Mouse (Mus musculus) ES-Bruce4 (cell line): ENCODE results near the gene Hnrnpd. TPM values are rescaled to one million over a fixed set of nuclear protein-coding genes. Genes with fewer than 3 reads are reported as not detected.

Experiments
- H3K27ac ChIP-seq: 2 replicates; pipeline ENCODE4 v1.5.1; 2012; ENCODE audit warnings: low read length, inconsistent platforms; ENCODE audit not compliant: insufficient read depth
- H3K27me3 ChIP-seq: 2 replicates; pipeline ENCODE4 v1.6.1; 2012; ENCODE audit warnings: mild to moderate bottlenecking, low read length, inconsistent platforms; ENCODE audit not compliant: control insufficient read depth, poor library complexity, insufficient read depth, severe bottlenecking
- H3K36me3 ChIP-seq: 2 replicates; pipeline ENCODE4 v1.6.1; 2012; ENCODE audit warnings: inconsistent platforms, mild to moderate bottlenecking, low read length, moderate library complexity; ENCODE audit not compliant: control insufficient read depth, poor library complexity, insufficient read depth, severe bottlenecking
- H3K4me1 ChIP-seq: one replicate; pipeline ENCODE4 v1.8.1; 2011; ENCODE audit warnings: low read length; ENCODE audit not compliant: control insufficient read depth, insufficient read depth
- H3K4me3 ChIP-seq: 2 replicates; pipeline ENCODE4 v1.5.1; 2011; ENCODE audit warnings: low read depth, mild to moderate bottlenecking, low read length
- H3K9ac ChIP-seq: 2 replicates; pipeline ENCODE4 v1.6.1; 2012; ENCODE audit warnings: low read depth, mild to moderate bottlenecking, inconsistent platforms; ENCODE audit not compliant: poor library complexity, severe bottlenecking
- H3K9me3 ChIP-seq: replicated peaks from 2 replicates; pipeline ENCODE4 v1.6.1; 2012; ENCODE audit warnings: mild to moderate bottlenecking, low read length, inconsistent platforms; ENCODE audit not compliant: control insufficient read depth, poor library complexity, insufficient read depth, severe bottlenecking
- CTCF ChIP-seq: IDR thresholded peaks from one replicate; pipeline ENCODE4 v1.8.1; 2011; ENCODE audit warnings: low read depth, low read length
- EP300 ChIP-seq: IDR thresholded peaks from 2 replicates; pipeline ENCODE4 v1.6.1; 2011; ENCODE audit warnings: low read depth, low read length; ENCODE audit not compliant: insufficient read depth
- POLR2A ChIP-seq: IDR thresholded peaks from one replicate; pipeline ENCODE4 v1.8.1; 2011; ENCODE audit warnings: low read length; ENCODE audit not compliant: insufficient read depth
- polyA plus RNA-seq: library from polyadenylated mRNA; stranded (reverse); fragments of >200 nt; gene quantifications from 2 replicates; pipeline ENCODE4 v1.2.4, GENCODE M21; 2011; ENCODE audit warnings: low read depth; ENCODE audit not compliant: missing spikeins, insufficient read depth, insufficient read length

Gene Hnrnpd
- polyA plus RNA-seq, 1 experiment = 625 TPM

GRCm38 (mm10) chr5:100007040-100007375, 28.3 kb upstream of the Hnrnpd start:
- Histone ChIP-seq H3K27me3 (no peaks in the 10 kb centered on the region), H3K9me3 (no peaks in the 10 kb centered on the region), H3K9ac (no peak overlapping the region), H3K36me3 (no peaks in the 10 kb centered on the region), H3K4me1 (no peaks in the 10 kb centered on the region), H3K27ac (no peak overlapping the region), H3K4me3 (no peak overlapping the region)
- no peak for TF ChIP-seq POLR2A
- no peak for TF ChIP-seq EP300
- no peak for TF ChIP-seq CTCF

DNA sequence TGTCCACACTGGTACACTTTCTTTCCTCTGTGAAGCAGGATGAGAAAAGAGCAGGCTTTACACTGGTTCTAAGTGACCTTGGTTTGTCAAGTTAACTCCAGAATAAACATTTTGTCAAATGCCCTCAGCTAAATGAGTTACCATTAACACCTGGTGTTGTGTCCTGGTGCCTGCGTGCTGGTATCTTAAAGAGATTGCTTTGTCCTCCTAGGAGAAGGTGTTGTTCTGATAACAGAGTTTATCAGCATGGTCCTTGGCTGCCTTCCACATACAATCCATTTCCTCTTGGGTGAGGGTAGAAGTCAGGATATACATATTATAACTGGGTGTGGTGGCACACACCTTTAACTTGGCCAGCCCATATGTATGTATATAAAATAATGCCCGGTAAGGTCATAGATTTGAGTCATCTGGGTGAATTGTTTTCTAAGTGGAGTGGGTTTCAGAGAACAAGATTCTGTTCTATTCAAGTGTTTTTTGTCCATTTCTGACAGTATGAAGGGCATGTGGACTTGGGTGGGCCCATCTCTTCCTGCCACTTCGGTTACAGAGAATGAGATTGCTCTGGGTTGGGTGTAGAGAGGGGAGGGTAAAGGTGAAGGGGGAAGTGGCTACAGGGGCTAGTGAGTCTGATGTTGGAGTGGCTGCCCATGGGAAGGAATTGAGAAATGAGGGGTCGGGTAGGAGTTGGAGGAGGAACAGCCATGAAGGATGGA, 27.7 kb upstream of the Hnrnpd start:
- Histone ChIP-seq H3K9me3 (no peaks in the 10 kb centered on the region), H3K27me3 (no peaks in the 10 kb centered on the region), H3K27ac (no peak overlapping the region), H3K4me1 (no peaks in the 10 kb centered on the region), H3K4me3 (no peak overlapping the region), H3K9ac (no peak overlapping the region), H3K36me3 (no peaks in the 10 kb centered on the region)
- TF ChIP-seq CTCF (no peak), EP300 (no peak), POLR2A (no peak)

- Histone ChIP-seq H3K27ac (no peak overlapping the region), H3K4me1 (no peaks in the 10 kb centered on the region), H3K4me3 (no peak overlapping the region), H3K9ac (no peak overlapping the region), H3K27me3 (no peaks in the 10 kb centered on the region), H3K36me3 (no peaks in the 10 kb centered on the region), H3K9me3 (no peaks in the 10 kb centered on the region)
- TF ChIP-seq EP300 = no peak
- TF ChIP-seq CTCF = no peak
- no peak for TF ChIP-seq POLR2A
Observed at GRCm38 (mm10) chr5:100005896-100006295, 27.2 kb upstream of the Hnrnpd start.

GRCm38 (mm10) chr5:100005431-100005830, 26.7 kb upstream of the Hnrnpd start:
- Histone ChIP-seq H3K27me3 (no peaks in the 10 kb centered on the region), H3K27ac (no peak overlapping the region), H3K4me3 (no peak overlapping the region), H3K36me3 (no peaks in the 10 kb centered on the region), H3K4me1 (no peaks in the 10 kb centered on the region), H3K9me3 (no peaks in the 10 kb centered on the region), H3K9ac (no peak overlapping the region)
- no peak for TF ChIP-seq POLR2A
- no peak for TF ChIP-seq CTCF
- no peak for TF ChIP-seq EP300

GRCm38 (mm10) chr5:100003895-100004294, 25.2 kb upstream of the Hnrnpd start:
- H3K27me3 ChIP-seq = no peaks in the 10 kb centered on the region

DNA sequence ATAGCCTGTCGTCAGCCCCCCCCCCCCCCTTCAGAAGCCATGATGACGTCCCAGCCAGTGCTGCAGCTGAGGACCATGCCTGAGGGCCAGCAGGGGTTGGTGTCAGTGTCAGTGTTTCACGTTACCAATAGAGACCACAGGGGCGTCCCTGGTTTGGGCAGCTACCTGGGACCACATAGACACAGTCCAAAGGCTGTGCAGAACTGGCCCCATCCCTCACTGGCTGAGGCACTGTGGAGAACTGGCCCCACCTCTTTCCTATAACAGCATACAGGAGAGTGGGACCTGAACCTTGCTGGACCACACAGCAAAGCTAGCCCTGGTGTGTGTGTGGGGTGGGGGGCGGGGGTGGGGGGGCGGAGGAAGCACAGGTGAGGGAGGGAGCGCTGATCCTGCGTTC, 21.8 kb upstream of the Hnrnpd start:
- Histone ChIP-seq H3K4me3 (no peak overlapping the region), H3K9ac (no peak overlapping the region), H3K27me3 (no peaks in the 10 kb centered on the region), H3K9me3 (no peaks in the 10 kb centered on the region), H3K36me3 (no peaks in the 10 kb centered on the region), H3K27ac (no peak overlapping the region), H3K4me1 (no peaks in the 10 kb centered on the region)
- TF ChIP-seq CTCF = no peak

More at GRCm38 (mm10) chr5:100003895-100004294, 25.2 kb upstream of the Hnrnpd start:
- Histone ChIP-seq H3K9me3 (no peaks in the 10 kb centered on the region), H3K4me1 (no peaks in the 10 kb centered on the region), H3K4me3 (no peak overlapping the region), H3K27ac (no peak overlapping the region), H3K9ac (no peak overlapping the region), H3K36me3 (no peaks in the 10 kb centered on the region)
- TF ChIP-seq EP300 = no peak
- TF ChIP-seq POLR2A = no peak
- TF ChIP-seq CTCF = no peak
